Mouse (Mus musculus): Measurements from ENCODE around the gene Vps8.

Gene Vps8

GRCm38 (mm10) chr16:21404631-21405030, 18.3 kb upstream of the Vps8 start:
- no peak for DNase-seq (ENCODE audit: low spot score)

GRCm38 (mm10) chr16:21405224-21405969, 17.5 kb upstream of the Vps8 start:
- no peak for DNase-seq (ENCODE audit: low spot score)

GRCm38 (mm10) chr16:21406136-21406535, 16.8 kb upstream of the Vps8 start:
- DNase-seq (ENCODE audit: low spot score), result no peak

- DNase-seq (ENCODE audit: low spot score), result no peak
Measured at GRCm38 (mm10) chr16:21411779-21412178, 11.1 kb upstream of the Vps8 start.

GRCm38 (mm10) chr16:21412593-21413047, 10.3 kb upstream of the Vps8 start:
- DNase-seq (ENCODE audit: low spot score), result peak; percentile 78

GRCm38 (mm10) chr16:21413819-21414218, 9.1 kb upstream of the Vps8 start:
- DNase-seq (ENCODE audit: low spot score), result no peak

GRCm38 (mm10) chr16:21415128-21415527, 7.8 kb upstream of the Vps8 start:
- DNase-seq (ENCODE audit: low spot score), result no peak

- no peak for DNase-seq (ENCODE audit: low spot score)
Measured at GRCm38 (mm10) chr16:21418012-21418411, 4.9 kb upstream of the Vps8 start.

GRCm38 (mm10) chr16:21423546-21423910, 610 bp downstream of the Vps8 start:
- peak; percentile 42 for DNase-seq (ENCODE audit: low spot score)

GRCm38 (mm10) chr16:21428131-21428530, 5.2 kb downstream of the Vps8 start:
- peak; percentile 61 for DNase-seq (ENCODE audit: low spot score)

GRCm38 (mm10) chr16:21430377-21431060, 7.6 kb downstream of the Vps8 start:
- DNase-seq (ENCODE audit: low spot score), result no peak

GRCm38 (mm10) chr16:21431614-21432013, 8.7 kb downstream of the Vps8 start:
- no peak for DNase-seq (ENCODE audit: low spot score)

- DNase-seq (ENCODE audit: low spot score), result no peak
Measured at GRCm38 (mm10) chr16:21433543-21433942, 10.6 kb downstream of the Vps8 start.

- DNase-seq (ENCODE audit: low spot score), result no peak
Measured at GRCm38 (mm10) chr16:21441012-21441411, 18.1 kb downstream of the Vps8 start.

- DNase-seq (ENCODE audit: low spot score), result no peak
Measured at GRCm38 (mm10) chr16:21445026-21445625, 22.2 kb downstream of the Vps8 start.

- DNase-seq (ENCODE audit: low spot score), result no peak
Measured at GRCm38 (mm10) chr16:21447447-21447846, 24.5 kb downstream of the Vps8 start.

- DNase-seq (ENCODE audit: low spot score), result no peak
Measured at GRCm38 (mm10) chr16:21448464-21448863, 25.5 kb downstream of the Vps8 start.

GRCm38 (mm10) chr16:21449890-21450289, 27.0 kb downstream of the Vps8 start:
- peak; percentile 9 for DNase-seq (ENCODE audit: low spot score)

GRCm38 (mm10) chr16:21452569-21452968, 29.7 kb downstream of the Vps8 start:
- DNase-seq (ENCODE audit: low spot score), result peak; percentile 13

GRCm38 (mm10) chr16:21457639-21458369, 34.9 kb downstream of the Vps8 start:
- peak; percentile 30 for DNase-seq (ENCODE audit: low spot score)

GRCm38 (mm10) chr16:21465868-21466267, 43.0 kb downstream of the Vps8 start:
- DNase-seq (ENCODE audit: low spot score), result no peak

GRCm38 (mm10) chr16:21470416-21470815, 47.5 kb downstream of the Vps8 start:
- no peak for DNase-seq (ENCODE audit: low spot score)

All from MN1 (cell line).